Mouse (Mus musculus): ENCODE results near the gene Otud7b. TPM values are rescaled to one million over a fixed set of nuclear protein-coding genes. Genes with fewer than 3 reads are reported as not detected.
"Not testable (repeated sequence)": the region's sequence is repeated elsewhere in the genome, so short reads cannot be mapped to it uniquely, and the experiment has no call there.

Otud7b gene
- polyA plus RNA-seq, 1 experiment = 11.1 TPM

DNA sequence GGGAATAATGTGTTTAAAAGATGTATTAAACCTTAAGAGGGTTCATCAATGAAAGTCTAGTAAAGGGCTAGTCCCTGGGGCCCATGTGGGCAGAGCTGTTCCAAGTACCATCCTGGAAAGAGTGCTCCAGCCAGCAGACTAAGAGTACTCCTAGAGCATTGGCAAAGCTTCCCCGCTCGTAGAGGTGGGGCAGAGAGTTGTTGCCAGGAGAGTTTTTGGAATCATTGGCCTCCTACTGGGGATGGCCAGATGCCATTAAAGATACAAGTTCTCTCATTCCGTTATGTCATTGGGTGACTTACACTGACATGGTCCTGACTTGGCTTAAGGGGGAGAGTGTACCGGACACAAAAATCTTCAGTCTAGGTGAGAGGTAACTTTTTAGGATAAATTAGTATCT is 75.2 kb downstream of the Otud7b start:
- DNase-seq (ENCODE audit: low spot score) = no peak

DNA sequence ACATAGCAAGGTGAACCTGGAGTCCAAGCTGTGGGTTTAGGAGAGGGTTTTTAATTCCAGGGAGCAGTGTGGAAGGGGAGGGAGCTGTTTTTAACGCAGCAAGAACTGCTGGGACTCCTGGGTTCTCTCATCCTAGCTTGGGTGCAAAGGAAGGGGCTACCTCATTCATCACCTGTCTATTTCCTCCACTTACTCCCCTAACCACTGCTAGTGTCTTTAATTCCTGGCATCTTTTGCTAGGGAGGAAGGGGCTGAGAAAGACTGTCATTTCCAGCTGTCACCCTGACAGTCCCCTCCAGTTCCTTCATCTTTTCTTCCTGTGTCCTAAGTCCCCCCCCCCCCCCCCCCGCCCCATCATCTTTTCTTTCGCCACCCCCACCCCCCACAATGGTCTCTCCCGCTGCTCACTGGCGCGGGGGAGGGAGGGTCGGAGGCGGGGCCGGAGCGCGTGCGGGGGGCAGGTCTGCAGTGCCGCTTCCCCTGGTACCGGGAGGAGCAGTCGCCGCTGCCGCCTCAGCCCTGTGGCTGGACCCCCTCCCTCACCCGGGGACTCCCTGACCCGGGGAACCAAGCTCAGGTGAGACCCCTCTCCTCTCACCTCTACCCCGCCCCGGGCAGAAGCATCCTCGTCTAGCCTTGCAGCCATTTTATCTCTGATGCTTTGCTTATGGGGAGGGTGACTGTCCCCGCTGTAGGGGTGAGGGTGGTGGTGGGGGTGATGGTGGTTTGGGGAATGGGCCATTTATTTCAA is 76.6 kb downstream of the Otud7b start, which contains the start of gene Sv2a:
Sv2a (plus strand) TSS at position 425 of the 751 bp plus-strand sequence.
- DNase-seq (ENCODE audit: low spot score) = no peak

DNA sequence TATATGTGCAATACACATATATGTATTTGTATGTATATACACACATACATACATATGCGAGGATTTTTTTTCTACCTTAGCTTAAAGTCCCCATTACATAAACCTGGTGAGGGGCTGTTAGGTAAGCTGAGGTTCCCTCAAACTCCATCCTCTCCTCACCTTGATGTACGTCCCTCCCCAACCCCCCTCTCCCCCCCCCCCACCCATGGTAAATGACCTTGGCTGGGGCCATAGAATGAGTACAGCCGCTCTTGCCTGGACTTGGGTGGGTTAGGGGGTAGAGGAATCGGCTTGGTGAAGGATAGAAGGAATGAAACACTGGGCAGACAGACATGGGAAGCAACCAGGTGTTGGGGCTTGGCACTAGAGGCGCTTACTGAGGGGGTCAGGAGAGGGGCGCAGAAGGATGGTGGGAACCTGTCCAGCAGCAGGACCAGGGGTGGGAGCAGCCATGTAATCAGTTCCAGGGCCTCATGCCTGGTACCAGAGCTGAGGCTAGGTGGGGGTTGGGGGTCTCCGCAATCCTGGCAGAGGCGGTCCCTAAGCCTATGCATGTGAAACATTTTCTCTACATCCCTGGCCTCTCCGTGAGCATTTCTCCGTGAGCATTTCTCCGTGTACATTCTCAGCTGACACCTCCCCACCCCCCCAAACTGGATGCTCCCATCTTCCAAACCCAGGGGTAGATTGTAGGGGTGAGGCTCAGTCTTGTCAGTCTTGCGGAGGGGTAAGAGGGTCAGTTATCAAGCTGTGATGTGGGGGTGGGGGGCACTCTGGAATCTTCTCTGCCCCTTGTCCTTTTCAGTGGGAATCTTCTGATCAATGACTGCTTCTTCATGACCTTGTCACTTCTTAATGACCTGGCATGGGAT is 77.4 kb downstream of the Otud7b start:
- DNase-seq (ENCODE audit: low spot score) = no peak

GRCm38 (mm10) chr3:96182382-96182776 is 78.1 kb downstream of the Otud7b start:
- DNase-seq (ENCODE audit: low spot score) = no peak

- no peak for DNase-seq (ENCODE audit: low spot score)
These were observed 88.7 kb downstream of the Otud7b start for GRCm38 (mm10) chr3:96192977-96193376.

GRCm38 (mm10) chr3:96194966-96195365 is 90.6 kb downstream of the Otud7b start:
- no peak for DNase-seq (ENCODE audit: low spot score)

GRCm38 (mm10) chr3:96195616-96196313 is 91.4 kb downstream of the Otud7b start:
- DNase-seq (ENCODE audit: low spot score) = no peak

- no peak for DNase-seq (ENCODE audit: low spot score)
These were observed 92.3 kb downstream of the Otud7b start for GRCm38 (mm10) chr3:96196437-96197128.

DNA sequence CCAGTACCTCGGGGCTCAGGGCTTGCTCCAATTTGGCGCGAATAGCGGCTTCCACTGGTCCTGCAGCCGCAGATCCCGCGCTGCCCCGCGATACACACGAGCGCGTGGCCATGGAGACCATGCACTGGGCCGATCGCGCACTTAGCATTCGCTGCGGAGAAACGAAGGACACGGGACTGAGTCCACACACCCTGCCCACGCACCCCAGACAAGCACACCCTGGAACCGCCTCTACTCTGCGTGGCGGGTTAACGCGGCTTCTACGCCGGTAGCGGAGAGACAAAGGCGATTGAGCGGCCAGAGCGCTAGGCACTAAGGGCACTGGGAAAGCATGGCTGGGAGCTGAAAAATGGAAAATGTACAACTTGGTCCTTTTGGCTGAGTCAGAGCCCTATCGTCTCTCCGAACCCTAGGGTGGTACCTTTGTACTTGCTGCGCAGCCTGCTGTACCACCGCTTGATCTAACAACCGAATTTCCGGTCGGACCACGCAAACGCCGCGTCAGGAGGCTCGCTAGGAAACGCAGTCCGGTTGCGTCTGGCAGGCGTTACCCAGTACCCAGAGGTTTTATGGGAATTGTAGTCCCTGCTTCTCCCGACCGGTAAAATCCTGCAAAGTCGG is 92.9 kb downstream of the Otud7b start:
- peak; percentile 73 for DNase-seq (ENCODE audit: low spot score)

DNA sequence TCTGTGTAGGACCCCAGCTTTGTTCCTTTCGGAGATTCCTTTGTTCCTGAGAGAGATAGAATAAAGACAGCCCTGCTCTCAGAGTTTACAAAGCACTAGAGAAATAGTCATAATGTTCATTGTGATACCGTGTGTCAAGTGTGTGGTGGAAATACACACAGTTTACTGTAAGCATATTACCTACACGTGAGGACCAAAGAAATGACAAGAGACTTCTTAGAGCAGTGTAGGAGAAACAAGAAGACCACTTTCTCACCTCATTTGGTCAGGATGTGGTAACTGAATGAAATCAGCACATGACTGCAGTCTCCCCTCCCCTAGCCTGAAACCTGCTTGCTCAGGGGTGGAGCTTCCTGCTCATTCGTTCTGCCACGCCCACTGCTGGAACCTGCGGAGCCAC is 93.9 kb downstream of the Otud7b start:
- no peak for DNase-seq (ENCODE audit: low spot score)

DNA sequence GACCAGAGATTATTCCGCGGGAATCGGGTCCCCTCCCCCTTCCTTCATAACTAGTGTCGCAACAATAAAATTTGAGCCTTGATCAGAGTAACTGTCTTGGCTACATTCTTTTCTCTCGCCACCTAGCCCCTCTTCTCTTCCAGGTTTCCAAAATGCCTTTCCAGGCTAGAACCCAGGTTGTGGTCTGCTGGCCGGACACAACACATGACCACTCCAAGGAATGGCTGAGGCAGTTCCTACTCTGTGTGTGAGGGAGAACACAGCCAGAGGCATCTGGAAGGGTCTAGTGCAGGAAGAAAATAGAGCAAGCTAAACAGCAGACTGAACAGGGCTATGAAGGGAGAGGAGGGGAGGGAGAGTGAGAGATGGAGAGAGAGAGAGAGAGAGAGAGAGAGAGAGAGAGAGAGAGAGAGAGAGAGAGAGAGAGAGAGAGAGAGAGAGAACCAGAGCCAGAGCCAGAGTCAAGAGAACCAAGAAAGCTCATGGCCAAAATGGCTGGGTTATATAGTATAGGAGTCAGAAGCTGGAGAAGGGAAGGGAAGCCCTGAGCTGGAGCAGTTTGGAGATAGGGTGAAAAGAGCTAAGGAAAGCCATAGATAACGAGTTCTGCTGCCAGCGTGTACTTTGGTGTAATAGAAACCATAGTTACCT is 94.4 kb downstream of the Otud7b start:
- DNase-seq (ENCODE audit: low spot score) = not testable (repeated sequence)

DNA sequence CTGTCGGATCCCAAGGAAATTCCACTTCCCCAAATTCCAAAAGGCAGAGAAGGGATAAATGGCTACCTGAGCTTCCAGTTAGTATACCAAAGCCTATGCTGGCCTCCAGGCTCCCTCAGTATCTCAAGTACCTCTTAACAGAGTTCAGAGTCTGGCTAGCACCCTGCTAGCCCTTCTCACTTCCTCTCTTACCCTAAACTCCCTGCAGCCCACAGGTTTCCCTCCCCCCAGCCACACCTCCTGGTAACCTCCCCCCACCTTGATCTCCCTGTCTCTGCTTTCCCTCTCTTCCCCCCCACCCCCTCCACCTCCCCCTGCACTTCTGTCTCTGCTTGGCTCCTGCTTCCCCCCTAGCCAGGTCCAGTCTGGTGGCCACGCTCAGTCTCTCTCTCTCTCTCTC is 95.4 kb downstream of the Otud7b start:
- DNase-seq (ENCODE audit: low spot score) = no peak

- DNase-seq (ENCODE audit: low spot score) = no peak
These were observed 103.5 kb downstream of the Otud7b start for GRCm38 (mm10) chr3:96207819-96208218.

DNA sequence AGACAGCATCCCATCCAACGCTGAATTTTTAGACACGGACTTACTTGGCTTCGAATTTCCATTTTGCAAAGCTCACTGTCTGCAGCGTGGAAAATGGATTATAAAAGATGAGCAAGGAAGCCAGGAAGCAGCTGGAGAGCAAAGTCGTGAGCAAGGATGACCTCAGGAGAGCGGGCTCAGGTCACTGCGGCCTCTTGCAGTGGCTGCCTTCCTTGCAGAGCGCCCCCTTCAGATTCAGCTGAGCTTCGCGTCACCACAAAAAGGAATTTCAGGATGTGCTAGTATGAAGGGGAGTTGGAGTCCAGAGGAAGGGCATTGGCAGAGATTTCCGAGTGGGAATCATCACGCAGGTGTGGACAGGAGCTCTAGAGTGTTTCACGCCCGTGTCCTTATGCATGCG is 104.9 kb downstream of the Otud7b start:
- DNase-seq (ENCODE audit: low spot score) = no peak

Other genes starting within 250 kb of the Otud7b start
- 26.6 and 29.7 TPM in 2 replicates for gene Prpf3, start 248.6 kb upstream of the Otud7b start, polyA plus RNA-seq (2012; rRNA removed)
- gene Mrps21, start 233.0 kb upstream of the Otud7b start, polyA plus RNA-seq (2012; rRNA removed) = 245 and 291 TPM in 2 replicates
- gene Ciart, start 222.3 kb upstream of the Otud7b start, polyA plus RNA-seq (2012; rRNA removed) = 37.5 and 49.5 TPM in 2 replicates
- 28.6 and 30.4 TPM in 2 replicates for gene BC028528, start 212.5 kb upstream of the Otud7b start, polyA plus RNA-seq (2012; rRNA removed)
- gene Aph1a, start 210.6 kb upstream of the Otud7b start, polyA plus RNA-seq (2012; rRNA removed) = 84.0 and 96.2 TPM in 2 replicates
- 14.7 and 17.0 TPM in 2 replicates for gene Car14, start 199.8 kb upstream of the Otud7b start, polyA plus RNA-seq (2012; rRNA removed)
- gene Anp32e, start 175.3 kb upstream of the Otud7b start, polyA plus RNA-seq (2012; rRNA removed) = 53.4 and 78.9 TPM in 2 replicates
- gene Plekho1, start 108.5 kb upstream of the Otud7b start, polyA plus RNA-seq (2012; rRNA removed) = 196 and 224 TPM in 2 replicates
- gene Vps45, start 46.1 kb upstream of the Otud7b start, polyA plus RNA-seq (2012; rRNA removed) = 15.3 and 20.3 TPM in 2 replicates
- gene Mtmr11, start 57.5 kb downstream of the Otud7b start, polyA plus RNA-seq (2012; rRNA removed) = 33.7 and 35.7 TPM in 2 replicates
- gene Sf3b4, start 67.8 kb downstream of the Otud7b start, polyA plus RNA-seq (2012; rRNA removed) = 48.6 and 52.3 TPM in 2 replicates
- 8.6 and 9.4 TPM in 2 replicates for gene Sv2a, start 76.6 kb downstream of the Otud7b start, polyA plus RNA-seq (2012; rRNA removed)
- gene Bola1, start 115.2 kb downstream of the Otud7b start, polyA plus RNA-seq (2012; rRNA removed) = 28.1 and 39.1 TPM in 2 replicates
- 0.60 and 0.74 TPM in 2 replicates for gene Hist2h2ab, start 115.3 kb downstream of the Otud7b start, polyA plus RNA-seq (2012; rRNA removed)
- gene Hist2h2ac, start 116.4 kb downstream of the Otud7b start, polyA plus RNA-seq (2012; rRNA removed) = 0.76 and 0.99 TPM in 2 replicates
- gene Hist2h2be, start 116.6 kb downstream of the Otud7b start, polyA plus RNA-seq (2012; rRNA removed) = 7.7 TPM in 2 replicates
- gene Hist2h3c2, start 134.6 kb downstream of the Otud7b start, polyA plus RNA-seq (2012; rRNA removed) = 8.6 and 14.3 TPM in 2 replicates
- gene Hist2h2aa2, start 135.7 kb downstream of the Otud7b start, polyA plus RNA-seq (2012; rRNA removed) = 6.9 and 41.2 TPM in 2 replicates
- 140 and 149 TPM in 2 replicates for gene Hist2h2aa1, start 141.0 kb downstream of the Otud7b start, polyA plus RNA-seq (2012; rRNA removed)
- not detected in 2 replicates for gene Hist2h3c1, start 142.2 kb downstream of the Otud7b start, polyA plus RNA-seq (2012; rRNA removed)
- gene Hist2h4, start 158.8 kb downstream of the Otud7b start, polyA plus RNA-seq (2012; rRNA removed) = 1.4 and 1.6 TPM in 2 replicates
- 1.9 and 3.2 TPM in 2 replicates for gene Hist2h3b, start 164.1 kb downstream of the Otud7b start, polyA plus RNA-seq (2012; rRNA removed)
- gene Hist2h2bb, start 165.2 kb downstream of the Otud7b start, polyA plus RNA-seq (2012; rRNA removed) = 0.69 TPM in 1 of 2 replicates, not detected in the other
- gene Fcgr1, start 189.4 kb downstream of the Otud7b start, polyA plus RNA-seq (2012; rRNA removed) = 4.9 and 5.6 TPM in 2 replicates